Mouse (Mus musculus) splenic B cell, adult 2 months (primary cell): ENCODE measurements around the gene Fbxw11.

Experiments
- DNase-seq: peaks from one replicate; pipeline ENCODE4 v3.0.0-alpha.2; 2011; ENCODE audit warnings: low read depth, low spot score
- H3K27me3 ChIP-seq: 2 replicates; pipeline ENCODE4 v1.6.1; 2012; ENCODE audit warnings: mild to moderate bottlenecking, low read length, moderate library complexity, mixed read lengths; ENCODE audit not compliant: control insufficient read depth, poor library complexity, insufficient read depth, severe bottlenecking
- H3K36me3 ChIP-seq: 2 replicates; pipeline ENCODE4 v1.6.1; 2012; ENCODE audit warnings: mild to moderate bottlenecking, low read length, moderate library complexity, mixed read lengths; ENCODE audit not compliant: control insufficient read depth, poor library complexity, insufficient read depth, severe bottlenecking

The Fbxw11 gene

DNA sequence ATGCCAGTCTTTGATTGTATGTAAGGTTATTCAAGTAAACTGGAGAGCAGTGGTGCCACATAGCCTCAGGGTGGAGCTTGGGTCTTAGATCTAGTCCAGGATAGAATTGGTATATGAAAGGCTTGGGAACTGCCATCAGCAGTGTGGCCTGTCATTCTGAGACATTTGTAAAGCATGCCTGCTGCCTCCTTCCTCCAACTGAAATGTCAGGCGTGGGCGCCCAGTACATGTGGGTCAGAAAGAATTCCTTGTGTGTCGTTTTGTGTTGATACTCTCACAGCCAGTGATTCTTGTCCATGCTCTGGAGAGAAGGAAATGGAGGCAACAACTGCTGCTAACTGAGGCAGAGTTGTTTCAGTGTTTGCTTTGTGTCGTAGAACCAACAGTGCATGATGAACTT, 76.5 kb downstream of the Fbxw11 start:
- DNase-seq = no peak
- H3K36me3 ChIP-seq = no peaks in the 10 kb centered on the region
- H3K27me3 ChIP-seq = no peaks in the 10 kb centered on the region

DNA sequence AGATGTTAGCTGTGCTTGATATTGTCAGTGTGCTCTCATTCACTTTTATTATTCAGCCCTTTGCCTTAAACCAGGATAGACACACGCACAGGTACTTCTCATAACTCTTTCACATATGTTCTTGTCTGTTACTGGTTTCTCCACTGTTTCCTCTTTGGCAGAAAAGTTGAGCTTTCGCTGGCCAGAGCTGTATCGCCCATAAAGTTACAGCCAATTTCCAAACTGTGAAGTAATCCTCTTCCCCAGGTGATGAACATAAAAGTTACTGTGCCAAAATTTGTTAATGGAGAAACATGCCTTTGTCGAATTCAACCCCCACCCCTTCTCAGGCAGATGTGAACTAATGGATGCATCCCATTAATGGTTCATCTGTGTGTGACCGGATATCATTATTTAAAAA, 80.1 kb downstream of the Fbxw11 start:
- Histone ChIP-seq H3K27me3 (no peaks in the 10 kb centered on the region), H3K36me3 (no peaks in the 10 kb centered on the region)
- DNase-seq = no peak

DNA sequence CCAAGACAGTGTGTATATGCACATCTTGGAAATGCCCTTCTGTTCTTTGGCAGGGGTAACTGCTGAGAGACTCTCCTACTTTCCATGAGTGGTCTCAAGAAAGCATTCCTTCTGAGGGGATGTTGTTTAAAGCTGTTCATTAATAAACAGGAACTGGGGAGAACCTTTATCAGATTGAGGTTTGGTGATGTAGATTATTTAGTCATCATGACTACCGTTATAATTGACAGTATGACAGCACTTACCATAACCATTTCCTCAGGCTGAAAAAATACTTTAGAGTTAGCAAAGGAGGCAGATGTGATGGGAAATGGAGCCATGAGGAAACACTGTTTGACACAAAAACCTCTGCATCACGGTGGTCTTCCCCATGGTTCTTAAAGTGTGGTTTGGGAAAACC, 80.8 kb downstream of the Fbxw11 start:
- Histone ChIP-seq H3K27me3 (no peaks in the 10 kb centered on the region), H3K36me3 (no peaks in the 10 kb centered on the region)
- no peak for DNase-seq

DNA sequence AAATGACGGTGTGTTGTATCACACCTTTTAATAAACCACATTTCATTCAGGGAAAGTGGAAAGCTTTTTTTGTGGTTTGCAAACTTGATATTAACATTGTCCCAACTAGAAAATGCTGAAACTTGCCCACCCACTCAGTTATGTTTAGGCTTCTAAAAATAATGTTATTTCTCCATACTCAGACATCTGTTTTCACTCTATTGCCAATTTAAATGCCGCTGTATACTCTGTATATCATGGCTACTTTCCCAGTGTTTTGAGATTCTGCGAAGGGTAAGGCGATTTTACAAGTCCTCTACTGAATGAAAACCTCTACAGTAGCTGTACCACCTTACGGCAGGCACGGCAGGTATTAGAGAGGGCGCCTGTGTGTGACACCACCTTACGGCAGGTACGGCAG, 82.6 kb downstream of the Fbxw11 start:
- Histone ChIP-seq H3K27me3 (no peaks in the 10 kb centered on the region), H3K36me3 (no peaks in the 10 kb centered on the region)
- no peak for DNase-seq

DNA sequence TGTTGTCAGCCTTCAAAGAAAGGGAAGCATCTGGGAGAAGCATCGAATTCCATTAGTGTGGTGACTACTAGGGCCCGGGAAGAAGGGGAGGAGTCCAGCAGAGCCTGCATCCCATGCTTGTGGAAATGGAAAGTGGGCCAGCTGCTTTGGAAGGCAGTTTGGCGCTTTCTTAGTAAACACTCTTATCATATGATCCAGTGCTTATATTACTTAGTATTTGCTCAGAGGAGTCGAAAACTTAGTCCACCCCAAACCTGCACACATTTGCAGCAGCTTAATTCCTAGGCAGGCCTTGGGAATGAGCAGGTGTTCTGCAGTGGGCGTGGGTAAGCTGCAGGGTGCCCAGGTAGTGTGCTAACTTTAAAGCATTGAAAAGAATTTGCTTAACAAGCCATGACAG, 89.9 kb downstream of the Fbxw11 start:
- no peak for DNase-seq
- Histone ChIP-seq H3K27me3 (no peaks in the 10 kb centered on the region), H3K36me3 (peaks cover 14% of the 10 kb centered on the region)

DNA sequence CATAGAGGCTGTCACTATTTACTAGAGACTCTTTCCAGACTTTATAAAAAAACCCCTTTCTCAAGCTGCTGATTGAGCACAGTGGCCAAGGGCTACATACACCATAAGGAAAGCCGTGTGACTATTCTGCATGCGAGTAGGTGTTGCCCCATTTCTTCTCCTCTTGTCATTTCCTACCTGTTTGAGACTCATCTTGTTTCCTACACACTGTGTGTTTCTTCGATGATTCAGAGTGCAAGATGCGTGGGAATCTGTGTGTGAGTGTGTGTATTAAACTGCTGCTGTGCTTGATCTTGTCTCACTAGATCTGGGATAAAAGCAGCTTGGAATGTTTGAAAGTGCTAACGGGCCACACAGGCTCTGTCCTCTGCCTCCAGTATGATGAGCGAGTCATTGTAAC, 90.7 kb downstream of the Fbxw11 start:
- Histone ChIP-seq H3K27me3 (no peaks in the 10 kb centered on the region), H3K36me3 (peaks cover 18% of the 10 kb centered on the region)
- DNase-seq = no peak

DNA sequence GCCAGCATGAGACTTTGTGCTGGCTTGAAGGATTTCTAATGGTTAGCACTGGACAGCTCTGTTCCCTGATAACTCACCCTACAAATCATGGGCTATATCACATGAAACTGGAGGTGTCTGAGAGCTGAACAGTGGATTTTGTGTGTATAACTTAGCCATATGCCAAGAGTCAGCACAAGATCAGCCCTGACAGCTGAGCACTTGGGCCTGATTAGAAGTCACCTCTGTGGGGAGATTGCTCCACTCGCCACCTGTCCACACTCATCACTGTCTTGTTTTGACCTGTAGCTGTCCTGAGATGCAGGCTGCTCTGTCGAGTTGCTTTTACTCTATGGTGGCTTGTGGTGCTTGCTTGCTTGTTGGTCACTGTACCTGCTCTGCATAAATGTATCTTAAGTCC, 93.8 kb downstream of the Fbxw11 start:
- no peak for DNase-seq
- Histone ChIP-seq H3K27me3 (no peaks in the 10 kb centered on the region), H3K36me3 (peaks cover 24% of the 10 kb centered on the region)

DNA sequence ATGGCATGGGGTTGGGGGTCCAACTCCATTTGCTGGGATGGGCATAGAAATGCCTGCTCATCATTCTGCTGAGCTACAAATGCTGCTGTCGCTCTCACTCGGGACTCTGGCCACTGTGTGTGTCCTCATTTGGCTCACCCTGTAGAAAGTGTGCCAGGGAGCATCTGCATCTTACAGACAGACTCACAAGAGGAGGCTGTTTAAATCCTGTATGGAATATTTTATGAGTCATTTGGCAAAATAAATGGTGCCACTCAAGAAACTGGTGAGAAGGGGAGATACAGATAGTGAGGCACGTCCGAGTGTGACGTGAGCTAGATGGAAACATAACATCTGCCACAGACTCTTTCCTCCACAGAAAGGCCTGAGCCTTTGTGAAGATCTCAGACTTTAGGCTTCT, 95.2 kb downstream of the Fbxw11 start:
- no peak for DNase-seq
- H3K27me3 ChIP-seq = no peaks in the 10 kb centered on the region
- peaks cover 22% of the 10 kb centered on the region for H3K36me3 ChIP-seq

DNA sequence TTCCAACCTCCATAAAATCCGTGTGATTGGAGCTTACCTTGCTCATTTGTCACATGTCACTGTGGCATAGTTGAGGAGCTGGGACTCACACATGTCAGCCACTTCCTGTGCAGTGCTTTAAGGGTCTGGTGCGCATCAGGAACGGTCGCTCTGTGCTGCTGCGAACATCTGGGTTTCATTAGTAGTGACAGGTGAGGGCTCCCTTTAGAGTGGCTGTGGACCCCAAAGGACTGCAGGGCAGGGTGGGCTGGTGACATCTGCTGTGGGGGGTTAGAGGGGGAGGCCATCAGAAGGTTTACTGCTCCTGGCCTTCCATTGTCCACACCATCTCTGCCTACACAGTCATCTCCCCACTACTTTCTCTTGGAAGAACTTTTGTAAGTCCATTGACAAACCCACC, 101.4 kb downstream of the Fbxw11 start:
- Histone ChIP-seq H3K36me3 (peaks cover 12% of the 10 kb centered on the region), H3K27me3 (no peaks in the 10 kb centered on the region)
- no peak for DNase-seq

DNA sequence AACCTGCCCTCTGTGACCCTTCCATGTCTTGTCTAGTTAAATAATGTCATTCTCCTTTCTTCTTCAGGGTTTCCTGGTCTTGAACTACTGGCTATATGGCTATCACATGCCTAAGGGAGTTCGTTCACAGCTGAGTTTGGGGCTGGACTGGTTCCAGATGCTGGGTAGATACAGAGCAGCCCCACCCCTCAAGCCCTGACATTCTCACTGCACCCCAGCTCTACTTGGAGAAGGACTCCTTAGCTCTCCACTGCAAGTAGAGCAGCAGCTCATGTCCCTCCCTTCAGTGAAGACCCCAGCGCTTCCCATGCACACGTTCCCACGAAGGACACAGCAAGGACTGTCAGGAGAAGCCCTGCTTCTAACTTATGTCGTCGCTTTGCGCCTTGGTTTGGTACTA, 101.9 kb downstream of the Fbxw11 start:
- H3K36me3 ChIP-seq = peaks cover 12% of the 10 kb centered on the region
- no peak for DNase-seq
- H3K27me3 ChIP-seq = no peaks in the 10 kb centered on the region

DNA sequence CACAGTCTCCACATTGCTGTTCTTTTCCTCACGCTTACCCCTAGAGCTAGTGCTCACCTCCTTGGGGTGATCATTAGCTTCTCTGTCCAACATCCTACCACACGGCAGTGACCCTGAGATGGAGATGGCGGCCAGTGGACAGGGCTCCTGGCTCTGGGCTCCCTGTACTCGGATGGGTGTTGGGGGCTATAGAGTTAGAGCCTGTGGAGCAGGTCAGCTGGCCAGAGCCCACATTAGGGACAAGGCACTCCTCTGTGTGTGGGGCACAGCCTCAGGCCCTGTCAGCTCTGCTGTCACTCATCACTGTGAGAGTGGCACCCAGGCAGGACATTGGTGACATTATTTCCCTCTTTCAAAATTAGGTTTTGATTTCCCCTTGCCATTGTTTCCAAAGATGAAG, 102.9 kb downstream of the Fbxw11 start:
- no peaks in the 10 kb centered on the region for H3K27me3 ChIP-seq
- H3K36me3 ChIP-seq = peaks cover 7% of the 10 kb centered on the region; the same call in 1 of the 2 replicates
- no peak for DNase-seq

DNA sequence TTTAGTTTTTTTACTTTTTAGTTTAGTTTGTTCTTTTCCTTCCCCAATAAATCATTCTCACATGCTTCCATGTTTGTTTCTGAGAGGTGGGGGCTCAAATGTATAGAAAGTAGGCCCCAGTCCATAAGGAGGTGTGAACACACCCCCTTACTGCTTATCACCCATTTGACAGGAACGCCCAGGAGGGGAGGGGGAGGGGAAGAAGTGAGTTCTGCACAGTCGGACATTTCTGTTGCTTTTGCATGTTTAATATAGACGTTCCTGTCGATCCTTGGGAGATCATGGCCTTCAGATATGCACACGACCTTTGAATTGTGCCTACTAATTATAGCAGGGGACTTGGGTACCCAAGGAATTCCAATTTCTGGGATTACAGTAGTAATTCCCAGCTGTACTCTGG, 103.5 kb downstream of the Fbxw11 start:
- DNase-seq = no peak
- peaks cover 7% of the 10 kb centered on the region; the same call in 1 of the 2 replicates for H3K36me3 ChIP-seq

DNA sequence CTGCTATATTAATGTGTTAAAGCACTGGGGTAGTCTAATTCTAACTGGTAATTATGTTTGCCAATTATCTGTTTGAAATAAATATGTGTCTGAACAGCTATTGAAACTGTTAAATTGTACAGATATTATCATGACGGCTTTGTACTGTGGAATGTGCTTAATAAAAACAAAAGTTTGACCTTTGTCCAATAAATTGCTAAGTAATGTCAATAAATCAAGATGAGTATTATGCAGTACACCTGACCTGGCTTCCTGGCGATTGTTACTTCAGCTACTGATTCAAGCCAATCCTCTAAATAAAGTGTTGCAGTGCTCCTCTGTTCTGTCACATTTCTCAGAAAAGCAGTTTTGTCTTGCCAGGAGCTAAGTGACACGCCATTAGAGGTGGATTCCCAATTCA, 104.0 kb downstream of the Fbxw11 start:
- Histone ChIP-seq H3K27me3 (no peaks in the 10 kb centered on the region), H3K36me3 (peaks cover 5% of the 10 kb centered on the region; the same call in 1 of the 2 replicates)
- DNase-seq = no peak

More for the DNA sequence above, 103.5 kb downstream of the Fbxw11 start:
- H3K27me3 ChIP-seq = no peaks in the 10 kb centered on the region

DNA sequence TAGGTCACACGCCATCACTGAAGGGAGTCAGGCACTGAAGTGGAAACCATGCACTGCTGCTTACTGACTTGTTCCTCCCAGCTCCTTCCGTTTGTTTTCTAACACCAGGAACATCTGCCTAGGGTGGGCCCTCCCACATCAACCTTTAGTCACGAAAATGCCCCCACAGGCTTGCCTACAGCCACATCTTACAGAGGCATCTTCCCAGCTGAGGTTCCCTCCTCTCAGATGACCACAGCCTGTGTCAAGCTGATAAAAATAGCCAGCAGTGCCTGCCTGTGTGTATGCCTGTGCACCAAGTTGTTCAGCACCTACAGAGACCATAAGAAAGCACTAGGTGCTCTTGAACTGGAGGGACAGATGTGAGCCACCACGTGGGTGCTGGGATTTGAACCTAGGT, 106.3 kb downstream of the Fbxw11 start:
- DNase-seq = no peak
- H3K27me3 ChIP-seq = no peaks in the 10 kb centered on the region

DNA sequence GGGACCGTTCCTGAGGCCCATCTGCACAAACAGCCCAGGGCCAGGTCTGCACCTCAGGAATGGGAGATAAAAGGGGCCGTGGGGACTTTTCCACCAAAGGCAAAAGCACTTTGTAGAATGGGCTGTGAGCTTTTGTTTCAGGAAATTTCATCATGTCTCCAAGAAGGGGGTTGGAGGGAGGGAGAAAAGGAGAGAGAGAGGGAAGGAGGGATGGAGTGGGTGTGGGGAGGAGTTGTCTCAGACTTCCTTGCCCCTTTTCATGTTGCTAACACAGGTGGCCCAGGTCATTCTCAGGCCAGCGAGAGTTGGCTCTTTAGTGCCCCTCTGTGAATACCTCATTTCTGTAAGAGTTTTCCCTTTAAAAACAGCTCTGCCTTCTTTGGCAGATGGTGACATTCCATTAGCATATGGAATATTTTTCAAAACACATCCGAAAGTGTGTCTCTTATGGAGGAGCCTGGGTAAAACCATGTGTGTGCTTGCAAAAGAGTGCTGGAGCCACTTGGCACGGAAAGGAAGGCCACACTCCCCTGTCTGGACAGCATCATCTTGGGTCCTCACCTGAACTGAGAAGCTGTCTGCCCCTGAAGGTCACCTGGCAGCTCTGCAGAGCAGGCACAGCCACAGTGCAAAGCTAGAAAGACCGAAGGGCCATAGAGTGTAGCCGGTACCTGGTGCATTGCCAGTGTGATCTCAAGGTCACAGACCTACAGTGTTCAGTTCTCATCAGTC, 109.5 kb downstream of the Fbxw11 start:
- no peak for DNase-seq
- H3K36me3 ChIP-seq = no peaks in the 10 kb centered on the region
- H3K27me3 ChIP-seq = no peaks in the 10 kb centered on the region

More for the DNA sequence above, 106.3 kb downstream of the Fbxw11 start:
- peaks cover 5% of the 10 kb centered on the region; the same call in 1 of the 2 replicates for H3K36me3 ChIP-seq

DNA sequence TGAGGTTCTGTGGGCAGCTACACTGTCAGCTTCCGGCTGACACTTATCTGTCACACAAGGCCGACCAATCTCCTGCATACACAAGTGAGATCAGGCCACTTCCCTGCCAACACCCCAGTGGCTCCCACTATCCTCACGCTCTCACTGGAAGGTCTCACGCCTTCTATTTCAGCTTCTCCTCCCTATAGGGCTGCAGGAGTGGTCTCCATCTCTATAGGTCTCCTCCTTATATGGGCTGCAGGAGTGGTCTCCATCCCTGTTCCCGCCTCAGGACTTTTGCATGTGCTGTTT, 110.0 kb downstream of the Fbxw11 start:
- Histone ChIP-seq H3K36me3 (no peaks in the 10 kb centered on the region), H3K27me3 (no peaks in the 10 kb centered on the region)
- DNase-seq = no peak
